Mouse (Mus musculus): ENCODE measurements around the gene Zkscan3. TPM values are rescaled to one million over a fixed set of nuclear protein-coding genes. Genes with fewer than 3 reads are reported as not detected.

Zkscan3 gene
- total RNA-seq (2015; ENCODE audit: low replicate concordance) (33.5 and 39.4 TPM in 2 replicates), total RNA-seq (2017; ENCODE audit: low replicate concordance) (23.8 and 29.0 TPM in 2 replicates)

- ATAC-seq (replicated peaks; ENCODE audit: low FRiP score, poor library complexity, severe bottlenecking): peak; percentile 98
These were observed at the start of gene Zkscan3 for GRCm38 (mm10) chr13:21402287-21402846. TSS of gene Zkscan3 (minus strand) at chr13:21402755.

- no peak for ATAC-seq (replicated peaks; ENCODE audit: low FRiP score, poor library complexity, severe bottlenecking)
These were observed 45.5 kb upstream of the Zkscan3 start for GRCm38 (mm10) chr13:21447856-21448614.

GRCm38 (mm10) chr13:21446796-21447195 lies 44.2 kb upstream of the Zkscan3 start:
- ATAC-seq (replicated peaks; ENCODE audit: low FRiP score, poor library complexity, severe bottlenecking): no peak

GRCm38 (mm10) chr13:21441207-21441572 lies 38.6 kb upstream of the Zkscan3 start:
- no peak for ATAC-seq (replicated peaks; ENCODE audit: low FRiP score, poor library complexity, severe bottlenecking)

GRCm38 (mm10) chr13:21440503-21441206 lies 38.1 kb upstream of the Zkscan3 start, which contains the start of gene Pgbd1:
TSS of gene Pgbd1 (minus strand) at chr13:21441058.
- peak; percentile 78 for ATAC-seq (replicated peaks; ENCODE audit: low FRiP score, poor library complexity, severe bottlenecking)

GRCm38 (mm10) chr13:21435476-21435875 lies 32.9 kb upstream of the Zkscan3 start:
- no peak for ATAC-seq (replicated peaks; ENCODE audit: low FRiP score, poor library complexity, severe bottlenecking)

- no peak for ATAC-seq (replicated peaks; ENCODE audit: low FRiP score, poor library complexity, severe bottlenecking)
These were observed 25.1 kb upstream of the Zkscan3 start for GRCm38 (mm10) chr13:21427631-21428030.

- no peak for ATAC-seq (replicated peaks; ENCODE audit: low FRiP score, poor library complexity, severe bottlenecking)
These were observed 20.7 kb upstream of the Zkscan3 start for GRCm38 (mm10) chr13:21423301-21423700.

GRCm38 (mm10) chr13:21418865-21419264 lies 16.3 kb upstream of the Zkscan3 start:
- peak; percentile 91 for ATAC-seq (replicated peaks; ENCODE audit: low FRiP score, poor library complexity, severe bottlenecking)

GRCm38 (mm10) chr13:21417298-21418010 lies 14.9 kb upstream of the Zkscan3 start:
- no peak for ATAC-seq (replicated peaks; ENCODE audit: low FRiP score, poor library complexity, severe bottlenecking)

GRCm38 (mm10) chr13:21415750-21416149 lies 13.2 kb upstream of the Zkscan3 start:
- no peak for ATAC-seq (replicated peaks; ENCODE audit: low FRiP score, poor library complexity, severe bottlenecking)

GRCm38 (mm10) chr13:21415266-21415665 lies 12.7 kb upstream of the Zkscan3 start:
- no peak for ATAC-seq (replicated peaks; ENCODE audit: low FRiP score, poor library complexity, severe bottlenecking)

GRCm38 (mm10) chr13:21414231-21415212 lies 12.0 kb upstream of the Zkscan3 start:
- peak; percentile 58; the same call in 1 of the 2 replicates for ATAC-seq (replicated peaks; ENCODE audit: low FRiP score, poor library complexity, severe bottlenecking)

- ATAC-seq (replicated peaks; ENCODE audit: low FRiP score, poor library complexity, severe bottlenecking): no peak
These were observed 6.4 kb upstream of the Zkscan3 start for GRCm38 (mm10) chr13:21408805-21409459.

GRCm38 (mm10) chr13:21407969-21408804 lies 5.6 kb upstream of the Zkscan3 start:
- ATAC-seq (replicated peaks; ENCODE audit: low FRiP score, poor library complexity, severe bottlenecking): peak; percentile 96

- no peak for ATAC-seq (replicated peaks; ENCODE audit: low FRiP score, poor library complexity, severe bottlenecking)
These were observed 4.8 kb upstream of the Zkscan3 start for GRCm38 (mm10) chr13:21407341-21407740.

- peak; percentile 18; the same call in 1 of the 2 replicates for ATAC-seq (replicated peaks; ENCODE audit: low FRiP score, poor library complexity, severe bottlenecking)
These were observed 293 bp upstream of the Zkscan3 start for GRCm38 (mm10) chr13:21402848-21403247.
